Mouse (Mus musculus): ENCODE measurements around the gene Larp1. TPM values are rescaled to one million over a fixed set of nuclear protein-coding genes. Genes with fewer than 3 reads are reported as not detected.

Larp1 gene
- total and polyA plus RNA-seq, 3 experiments: 73.9 to 2,325 (median 201) TPM

- TF ChIP-seq SIN3A (IDR thresholded peaks at IDR 0.05; ENCODE audit: low read length): peak; percentile 66
- peak; percentile 74 for TF ChIP-seq TBP (IDR thresholded peaks at IDR 0.05; ENCODE audit: low read depth, low read length)
- no peak for TF ChIP-seq UBTF (IDR thresholded peaks at IDR 0.05; ENCODE audit: borderline replicate concordance, insufficient read depth, low read depth, low read length)
- peak; percentile 44; the same call in 1 of the 2 replicates for TF ChIP-seq HCFC1 (IDR thresholded peaks at IDR 0.05; ENCODE audit: low read depth, low read length)
- no peak; the same call in 1 of the 2 replicates for TF ChIP-seq MAFK (IDR thresholded peaks at IDR 0.05; ENCODE audit: borderline replicate concordance, low read depth, low read length)
- TF ChIP-seq RCOR1 (IDR thresholded peaks at IDR 0.05; ENCODE audit: low read depth, low read length): peak; percentile 45; the same call in 1 of the 2 replicates
- TF ChIP-seq RAD21 (IDR thresholded peaks at IDR 0.05; ENCODE audit: low read depth, low read length): no peak
- peak; percentile 46; the same call in 1 of the 2 replicates for TF ChIP-seq MYC (IDR thresholded peaks at IDR 0.05; ENCODE audit: low read depth, low read length)
- TF ChIP-seq ETS1 (IDR thresholded peaks at IDR 0.05; ENCODE audit: low read depth, low read length): peak; percentile 35; the same call in 1 of the 2 replicates
- TF ChIP-seq POLR2AphosphoS2 (IDR thresholded peaks at IDR 0.05; ENCODE audit: low read length): no peak
- peak; percentile 79 for TF ChIP-seq MAX (IDR thresholded peaks at IDR 0.05; ENCODE audit: low read length)
Observed at GRCm38 (mm10) chr11:58093021-58093528, 84.2 kb downstream of the Larp1 start, which contains the start of gene Gm12248 (continued).

DNA sequence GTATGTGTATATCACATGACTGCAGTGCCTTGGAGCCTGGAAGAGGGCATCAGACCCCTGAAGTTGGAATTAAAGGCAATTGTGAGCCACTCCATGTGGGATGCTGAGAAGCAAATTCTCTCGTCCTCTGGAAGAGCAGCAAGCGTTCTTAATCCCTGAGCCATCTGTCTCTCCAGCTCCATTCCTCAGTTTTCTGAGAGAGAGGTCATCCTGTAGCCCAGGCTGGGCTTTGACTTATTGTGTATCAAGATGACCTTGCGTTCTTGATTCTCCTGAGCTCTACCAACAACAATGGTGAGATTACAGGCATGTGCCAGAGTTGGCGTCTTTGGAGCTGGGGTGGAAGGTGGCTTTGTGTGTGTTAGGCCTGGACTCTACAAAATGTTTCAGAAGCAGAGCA is 85.9 kb downstream of the Larp1 start:
- Histone ChIP-seq H3K9ac (ENCODE audit: control insufficient read depth, low read depth, low read length, poor library complexity, severe bottlenecking) (no peak overlapping the region), H3K27ac (ENCODE audit: control insufficient read depth, low read depth, low read length) (no peak overlapping the region), H3K4me1 (ENCODE audit: control insufficient read depth in 1 of 2, insufficient read depth in 2 of 2, low read length in 2 of 2) (peaks cover 4 to 6% of the 10 kb centered on the region in 2 experiments; a peak in 3 of 4 replicates), H3K27me3 (ENCODE audit: control insufficient read depth in 1 of 2, insufficient read depth in 2 of 2, low read length in 2 of 2) (no peaks in the 10 kb centered on the region), H3K79me2 (ENCODE audit: control insufficient read depth, insufficient read depth, low read length, poor library complexity) (no peaks in the 10 kb centered on the region), H3K36me3 (ENCODE audit: control insufficient read depth in 1 of 2, insufficient read depth in 2 of 2, low read length in 2 of 2) (peaks cover 0 to 4% of the 10 kb centered on the region in 2 experiments; a peak in 1 of 4 replicates), H3K9me3 (replicated peaks; ENCODE audit: insufficient read depth, low read length) (no peaks in the 10 kb centered on the region), H3K4me3 (ENCODE audit: control insufficient read depth in 1 of 2, insufficient read depth in 1 of 2, low read depth in 2 of 2, low read length in 2 of 2) (no peak overlapping the region)
- DNase-seq (ENCODE audit: low read depth, low spot score): no peak
- no peak for TF ChIP-seq CHD1 (IDR thresholded peaks at IDR 0.05; ENCODE audit: low read depth, low read length)
- no peak for TF ChIP-seq TBP (IDR thresholded peaks at IDR 0.05; ENCODE audit: low read depth, low read length)
- TF ChIP-seq MAX (IDR thresholded peaks at IDR 0.05; ENCODE audit: low read length): no peak
- no peak for TF ChIP-seq ELF1 (IDR thresholded peaks at IDR 0.05; ENCODE audit: low read depth, low read length)
- no peak for TF ChIP-seq GABPA (IDR thresholded peaks at IDR 0.05; ENCODE audit: low read depth, low read length)
- no peak for TF ChIP-seq MYC (IDR thresholded peaks at IDR 0.05; ENCODE audit: low read depth, low read length)
- no peak for TF ChIP-seq GATA1 (IDR thresholded peaks at IDR 0.05; ENCODE audit: low read depth, low read length)
- no peak for TF ChIP-seq NRF1 (IDR thresholded peaks at IDR 0.05; ENCODE audit: insufficient read depth, low read depth, low read length, poor library complexity, severe bottlenecking)
- TF ChIP-seq SMC3 (IDR thresholded peaks at IDR 0.05; ENCODE audit: low read depth, low read length): no peak
- TF ChIP-seq RCOR1 (IDR thresholded peaks at IDR 0.05; ENCODE audit: low read depth, low read length): no peak
- TF ChIP-seq ZKSCAN1 (IDR thresholded peaks at IDR 0.05; ENCODE audit: low read depth, low read length): no peak
- no peak for TF ChIP-seq ETS1 (IDR thresholded peaks at IDR 0.05; ENCODE audit: low read depth, low read length)
- TF ChIP-seq POLR2AphosphoS2 (IDR thresholded peaks at IDR 0.05; ENCODE audit: low read length): no peak
- TF ChIP-seq MEF2A (IDR thresholded peaks at IDR 0.05; ENCODE audit: extremely low read depth, insufficient replicate concordance, low read depth, low read length, poor library complexity, severe bottlenecking): no peak
- no peak for TF ChIP-seq USF1 (IDR thresholded peaks at IDR 0.05; ENCODE audit: low read depth, low read length)
- no peak for TF ChIP-seq MAZ (IDR thresholded peaks at IDR 0.05; ENCODE audit: low read depth, low read length)
- no peak for TF ChIP-seq USF2 (IDR thresholded peaks at IDR 0.05; ENCODE audit: borderline replicate concordance in 1 of 2, insufficient read depth in 1 of 2, low read depth in 1 of 2, low read length in 2 of 2)
